Mouse (Mus musculus) Muller cell, postnatal 12 days (primary cell): ENCODE measurements at regions not wholly inside any gene's neighbourhood (a gene's known extent, or its start where the extent isn't known, plus 50 kb on each side); places are given as distances from the start of the nearest gene placed in this dataset.
"Not testable (repeated sequence)": the region's sequence is repeated elsewhere in the genome, so short reads cannot be mapped to it uniquely, and the experiment has no call there.

Experiments
- DNase-seq: peaks from one replicate; pipeline ENCODE4 v3.0.0-alpha.2; 2015; ENCODE audit errors: inconsistent ontology term

DNA sequence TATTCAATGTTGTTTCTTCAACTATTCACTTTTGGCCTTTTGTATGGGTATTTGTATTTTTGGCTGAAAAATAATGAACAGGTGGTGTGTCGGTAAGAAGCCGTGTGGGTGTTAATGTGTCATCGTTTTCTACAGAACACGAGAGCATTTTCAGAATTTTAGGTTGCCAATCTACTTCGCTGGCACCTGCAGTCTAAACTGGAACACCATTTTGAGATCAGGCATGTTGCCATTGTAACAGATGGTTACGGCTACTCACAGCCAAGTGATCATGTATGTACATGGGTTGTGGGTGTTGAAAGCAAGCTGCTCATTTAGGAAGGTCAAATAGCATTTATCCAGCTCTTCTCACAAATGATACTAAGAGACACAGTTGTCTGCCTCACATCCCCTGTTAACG lies 167.2 kb upstream of the Gm21833 start:
- no peak for DNase-seq

DNA sequence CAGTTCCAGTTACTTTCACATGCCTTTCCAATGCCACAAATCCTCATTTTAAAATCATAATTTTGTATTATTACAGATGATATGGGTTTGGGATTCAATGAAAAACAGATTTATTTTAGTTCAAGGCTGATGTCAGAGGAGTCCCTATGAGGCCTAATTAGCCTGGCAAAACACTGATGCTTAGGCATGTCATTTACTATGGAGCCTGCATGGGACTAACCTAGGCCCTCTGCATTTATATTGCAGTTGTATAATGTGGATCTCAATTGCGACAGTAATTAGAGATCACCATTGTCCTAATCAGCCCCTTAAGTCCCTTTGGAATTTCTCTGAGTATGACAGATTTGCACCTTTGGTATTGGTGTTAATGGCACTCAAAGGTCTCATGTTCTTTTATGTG lies 153.3 kb upstream of the Gm21833 start:
- DNase-seq = no peak

DNA sequence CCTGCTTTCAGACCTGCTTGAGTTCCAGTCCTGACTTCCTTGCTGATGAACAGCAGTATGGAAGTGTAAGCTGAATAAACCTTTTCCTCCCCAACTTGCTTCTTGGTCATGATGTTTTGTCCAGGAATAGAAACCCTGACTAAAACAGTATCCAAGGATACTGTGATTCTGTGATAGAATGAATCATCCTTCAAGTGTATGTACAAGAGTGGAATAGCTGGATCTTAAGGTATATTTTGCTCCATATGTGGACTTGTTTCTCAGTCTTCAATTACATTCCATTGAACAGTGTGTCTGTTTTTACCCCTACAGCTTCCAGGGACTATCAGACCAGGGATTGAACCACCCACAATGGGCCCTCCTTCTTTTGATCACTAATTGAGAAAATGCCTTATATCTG lies 145.1 kb upstream of the Gm21833 start:
- not testable (repeated sequence) for DNase-seq

DNA sequence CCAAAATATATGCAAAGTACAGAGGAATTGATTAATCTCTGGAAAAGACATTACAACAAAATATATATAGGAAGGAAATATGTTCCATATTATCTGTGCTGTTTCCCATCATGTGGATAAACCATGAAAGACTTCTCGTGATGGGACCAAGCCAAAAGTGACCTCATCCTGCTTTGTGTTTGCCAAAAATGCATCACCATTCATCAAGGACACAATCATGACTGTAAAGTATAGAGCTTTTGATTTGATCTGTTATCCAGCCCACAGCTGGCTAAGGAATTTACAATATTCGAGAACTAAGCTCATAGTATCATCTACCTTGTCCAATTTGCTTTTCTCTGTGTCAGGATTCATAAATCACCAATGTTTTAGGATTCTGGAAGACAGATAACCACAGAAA lies 127.3 kb upstream of the Gm21833 start:
- DNase-seq = peak; percentile 59

DNA sequence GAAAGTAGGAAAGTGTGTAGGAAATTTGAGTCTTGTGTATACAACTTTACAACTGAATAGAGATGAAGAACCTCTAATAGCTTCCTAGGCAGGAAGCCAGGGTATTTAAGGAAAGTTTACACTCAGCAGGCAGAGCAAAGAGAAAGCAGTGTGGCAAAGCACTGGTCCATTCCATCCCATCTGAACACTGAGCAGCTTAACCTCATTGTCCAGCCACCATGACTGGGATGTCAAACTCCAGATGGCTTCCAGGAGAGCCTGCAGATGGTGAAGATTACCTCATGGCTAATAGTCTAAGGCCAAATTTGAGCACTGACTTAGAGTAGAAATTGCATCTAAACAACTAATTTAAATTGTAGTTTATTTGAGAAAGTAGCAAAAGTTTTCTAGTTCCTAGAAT lies 117.0 kb upstream of the Gm21833 start:
- no peak for DNase-seq

DNA sequence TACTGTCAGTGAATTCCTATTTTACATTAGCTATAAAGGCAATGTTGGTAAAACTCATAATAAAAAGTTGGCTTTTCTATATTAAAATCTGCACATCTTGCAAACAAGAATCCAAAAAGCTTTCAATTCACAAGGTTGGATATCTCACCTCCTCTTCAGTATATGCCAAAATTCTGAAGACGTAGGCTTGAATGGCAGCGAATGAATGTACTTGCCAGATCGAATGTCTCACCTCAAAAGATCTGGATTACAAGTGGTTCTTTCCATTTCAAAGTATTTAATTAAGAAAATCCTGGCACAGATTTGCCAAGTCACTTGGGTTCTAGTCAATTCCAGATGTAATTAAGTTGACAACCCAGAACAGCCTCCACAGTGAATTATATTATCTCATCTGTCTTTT lies 94.1 kb upstream of the Gm21833 start:
- DNase-seq = no peak

DNA sequence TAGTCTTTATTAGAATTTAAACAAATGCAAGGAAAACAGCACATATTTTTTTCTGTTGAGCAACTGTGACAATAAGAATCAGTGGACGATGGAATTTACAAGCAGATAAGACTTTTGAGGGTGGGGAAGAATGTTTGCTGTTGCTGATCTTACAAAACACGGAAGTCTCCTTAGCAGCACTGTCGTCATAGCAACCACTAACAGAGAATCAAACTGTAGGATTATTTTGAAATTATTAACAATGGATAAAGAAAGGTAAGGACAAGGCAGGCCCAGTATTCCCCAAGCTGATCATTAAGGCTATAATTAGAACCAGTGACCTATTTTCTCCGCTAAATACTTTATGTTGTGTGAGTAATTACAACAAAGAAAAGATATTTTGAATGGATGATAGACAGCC lies 69.7 kb upstream of the Gm21833 start:
- DNase-seq = peak; percentile 36
